Mouse (Mus musculus): ENCODE data around the gene Ksr1. TPM values are rescaled to one million over a fixed set of nuclear protein-coding genes. Genes with fewer than 3 reads are reported as not detected.

The Ksr1 gene
- polyA plus RNA-seq, 1 experiment from 2014 or later, result 2.1 TPM

DNA sequence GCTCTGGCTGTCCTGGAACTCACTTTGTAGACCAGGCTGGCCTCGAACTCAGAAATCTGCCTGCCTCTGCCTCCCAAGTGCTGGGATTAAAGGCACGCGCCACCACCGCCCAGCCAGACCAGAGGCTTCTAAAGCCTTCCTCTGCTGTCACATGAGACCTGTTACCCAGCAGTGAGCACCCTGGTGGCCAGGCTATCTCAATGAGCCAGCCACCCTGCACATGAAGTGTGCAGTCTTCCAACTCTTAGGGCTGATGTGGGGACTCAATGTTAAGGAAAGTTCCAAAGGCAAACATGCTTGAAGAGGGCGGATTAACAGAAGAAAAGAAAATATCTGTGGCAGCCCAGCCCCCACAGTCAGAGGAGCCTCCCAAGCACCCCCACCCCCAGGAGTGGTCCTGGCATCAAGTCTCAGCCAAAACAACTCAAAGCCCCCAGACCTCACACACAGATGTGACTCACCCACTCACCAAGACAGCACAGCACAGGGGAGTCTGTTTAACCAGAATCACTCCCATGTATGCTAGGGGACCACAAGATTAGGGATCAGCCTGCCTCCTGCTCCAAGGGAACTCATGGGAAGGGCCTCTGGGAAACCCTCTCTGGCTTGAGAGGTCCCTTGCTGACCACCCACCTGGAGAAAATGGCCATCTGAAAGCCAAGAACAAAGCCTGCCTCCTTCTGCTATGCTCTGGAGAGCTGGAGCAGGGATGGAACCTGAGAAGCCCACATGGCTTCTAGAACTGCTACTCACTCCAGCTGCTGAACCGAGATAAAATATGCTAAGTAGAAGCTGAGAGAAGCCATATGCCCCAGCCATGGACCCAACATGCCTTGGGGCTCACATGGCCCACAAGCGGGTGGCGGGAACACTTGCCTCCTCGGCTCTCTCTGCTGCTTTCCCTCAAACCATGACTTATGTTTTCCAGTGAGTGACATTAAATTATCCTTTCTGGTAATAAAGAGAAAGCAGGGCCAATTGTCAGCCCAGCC is 91.8 kb downstream of the Ksr1 start:
- H3K27me3 ChIP-seq, result no peaks in the 10 kb centered on the region
- peak overlapping the region; percentile 35 for H3K4me2 ChIP-seq
- no peaks in the 10 kb centered on the region for H3K9me3 ChIP-seq (replicated peaks)
- peak overlapping the region; percentile 91 for H3K27ac ChIP-seq (replicated peaks)
- peak; percentile 83 for ATAC-seq (ENCODE audit: insufficient read depth)
- 52% methylated on average over 9 of the region's 9 CpGs for WGBS (ENCODE audit: insufficient replicate concordance)
- no peak overlapping the region for H3K4me3 ChIP-seq (replicated peaks)
- H3K36me3 ChIP-seq (replicated peaks), result no peaks in the 10 kb centered on the region
- peak overlapping the region; percentile 15; the same call in 1 of the 2 replicates for H3K9ac ChIP-seq
- H3K4me1 ChIP-seq (replicated peaks), result peaks cover 91% of the 10 kb centered on the region

DNA sequence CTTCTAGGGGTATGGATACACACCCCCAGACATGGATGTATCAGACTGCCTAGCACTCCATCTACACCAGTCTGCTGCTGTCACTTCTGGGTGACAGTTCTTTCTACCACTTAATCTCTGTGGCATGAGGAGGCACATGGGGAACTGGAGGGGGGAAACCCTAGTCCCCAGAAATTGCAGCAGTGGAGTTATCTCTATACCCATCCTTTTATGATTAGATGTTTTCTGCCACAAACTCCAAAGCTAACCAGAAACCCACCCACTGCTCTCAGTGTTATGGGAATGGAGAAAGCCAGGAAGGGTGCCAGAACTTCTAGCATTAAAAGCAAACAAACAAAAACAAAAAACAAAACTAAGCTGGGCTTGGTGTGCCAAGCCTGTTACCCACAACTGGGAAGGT is 92.8 kb downstream of the Ksr1 start:
- Histone ChIP-seq H3K4me2 (no peak overlapping the region), H3K9ac (no peak overlapping the region), H3K4me3 (replicated peaks) (no peak overlapping the region), H3K4me1 (replicated peaks) (peaks cover 82% of the 10 kb centered on the region), H3K27me3 (no peaks in the 10 kb centered on the region), H3K9me3 (replicated peaks) (no peaks in the 10 kb centered on the region), H3K27ac (replicated peaks) (peak overlapping the region; percentile 91), H3K36me3 (replicated peaks) (no peaks in the 10 kb centered on the region; the same call in 1 of the 2 replicates)
- ATAC-seq (ENCODE audit: insufficient read depth), result no peak

DNA sequence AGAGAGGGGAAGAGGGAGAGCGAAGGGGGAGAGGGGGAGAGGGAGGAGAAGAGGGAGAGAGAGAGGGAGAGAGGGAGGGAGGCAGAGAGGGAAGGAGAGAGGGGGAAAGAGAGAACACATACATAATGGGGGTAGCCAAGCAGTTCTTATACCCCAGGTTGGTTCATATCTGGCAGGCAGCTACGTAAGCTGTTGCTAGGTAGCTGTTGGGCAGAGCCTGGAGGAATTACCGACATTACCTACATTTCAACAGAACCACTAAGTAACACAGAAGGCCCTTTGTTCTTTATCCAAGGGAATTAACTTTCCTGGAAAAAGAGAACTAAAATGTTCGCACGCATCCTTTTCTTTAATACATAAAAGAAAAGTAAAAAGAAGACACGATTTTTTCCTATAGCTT is 93.4 kb downstream of the Ksr1 start:
- H3K4me3 ChIP-seq (replicated peaks), result no peak overlapping the region
- H3K27ac ChIP-seq (replicated peaks), result no peak overlapping the region
- H3K4me2 ChIP-seq, result no peak overlapping the region
- no peak overlapping the region for H3K9ac ChIP-seq
- no peaks in the 10 kb centered on the region; the same call in 1 of the 2 replicates for H3K36me3 ChIP-seq (replicated peaks)
- ATAC-seq (ENCODE audit: insufficient read depth), result no peak
- no peaks in the 10 kb centered on the region for H3K27me3 ChIP-seq
- H3K4me1 ChIP-seq (replicated peaks), result peaks cover 75% of the 10 kb centered on the region
- 77% methylated on average over 6 of the region's 6 CpGs for WGBS (ENCODE audit: insufficient replicate concordance)
- no peaks in the 10 kb centered on the region for H3K9me3 ChIP-seq (replicated peaks)

DNA sequence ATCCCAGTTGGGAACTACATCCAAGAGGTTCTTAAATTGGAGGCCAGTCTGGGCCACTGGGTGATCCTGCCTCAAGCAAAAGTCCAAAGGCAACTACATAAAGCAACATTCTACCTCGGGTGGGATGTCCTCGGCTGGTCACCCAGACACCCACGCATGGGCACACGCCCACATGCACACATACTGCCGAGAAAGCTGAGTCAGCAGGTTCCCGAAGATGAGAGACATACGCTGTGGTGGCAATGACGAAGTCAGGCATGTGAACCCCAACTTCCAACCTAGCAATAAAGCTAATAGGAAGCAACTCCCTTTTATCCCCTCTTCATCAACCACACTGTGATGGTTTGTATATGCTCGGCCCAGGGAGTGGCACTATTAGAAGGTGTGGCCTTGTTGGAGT is 94.7 kb downstream of the Ksr1 start:
- peak overlapping the region; percentile 52; the same call in 1 of the 2 replicates for H3K27ac ChIP-seq (replicated peaks)
- no peaks in the 10 kb centered on the region for H3K27me3 ChIP-seq
- peak; percentile 35; the same call in 1 of the 2 replicates for ATAC-seq (ENCODE audit: insufficient read depth)
- peak overlapping the region; percentile 66 for H3K4me2 ChIP-seq
- peak overlapping the region; percentile 19 for H3K4me3 ChIP-seq (replicated peaks)
- no peaks in the 10 kb centered on the region; the same call in 1 of the 2 replicates for H3K36me3 ChIP-seq (replicated peaks)
- H3K9ac ChIP-seq, result peak overlapping the region; percentile 7; the same call in 1 of the 2 replicates
- H3K9me3 ChIP-seq (replicated peaks), result no peaks in the 10 kb centered on the region
- H3K4me1 ChIP-seq (replicated peaks), result peaks cover 67% of the 10 kb centered on the region
- WGBS (ENCODE audit: insufficient replicate concordance), result 31% methylated on average over 9 of the region's 9 CpGs

DNA sequence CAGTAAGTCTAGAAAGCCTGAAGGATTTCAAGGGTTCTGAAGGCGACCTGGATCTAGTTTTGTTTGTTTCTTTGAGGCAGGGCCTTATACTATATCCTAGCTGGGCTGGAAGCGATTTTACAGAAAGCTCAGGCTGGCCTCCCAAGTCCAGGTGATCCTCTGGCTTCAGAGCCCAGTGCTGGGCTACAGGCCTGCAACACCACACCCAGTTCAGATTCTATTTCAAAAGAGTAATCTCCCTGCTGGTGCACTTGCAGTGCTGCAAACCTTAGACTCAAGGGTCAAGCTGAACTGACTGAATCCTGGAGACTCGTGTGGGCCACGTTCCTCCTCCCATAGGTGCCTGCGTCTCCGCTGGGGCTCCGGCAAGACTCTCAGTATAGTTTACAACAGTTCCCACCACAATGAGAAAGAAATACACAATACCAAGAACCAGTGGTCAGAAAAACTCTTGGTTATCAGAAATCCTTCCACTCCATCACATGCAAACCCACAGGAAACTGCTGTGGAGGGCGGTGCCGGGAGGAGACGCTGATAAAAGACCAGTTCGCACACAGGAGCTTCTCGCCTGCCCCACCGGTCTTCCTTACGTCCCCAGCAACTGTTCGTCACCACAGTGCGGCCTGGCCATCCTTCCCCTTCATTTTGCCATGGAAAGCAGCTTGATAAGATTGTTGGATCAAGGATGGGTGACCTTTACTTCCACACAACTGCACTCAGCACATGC is 95.3 kb downstream of the Ksr1 start:
- Histone ChIP-seq H3K36me3 (replicated peaks) (no peaks in the 10 kb centered on the region; the same call in 1 of the 2 replicates), H3K9me3 (replicated peaks) (no peaks in the 10 kb centered on the region), H3K27ac (replicated peaks) (peak overlapping the region; percentile 52), H3K4me1 (replicated peaks) (peaks cover 63% of the 10 kb centered on the region), H3K4me3 (replicated peaks) (peak overlapping the region; percentile 19), H3K9ac (peak overlapping the region; percentile 7; the same call in 1 of the 2 replicates), H3K27me3 (no peaks in the 10 kb centered on the region), H3K4me2 (peak overlapping the region; percentile 66)
- 23% methylated on average over 16 of the region's 16 CpGs for WGBS (ENCODE audit: insufficient replicate concordance)
- peak; percentile 53 for ATAC-seq (ENCODE audit: insufficient read depth)

DNA sequence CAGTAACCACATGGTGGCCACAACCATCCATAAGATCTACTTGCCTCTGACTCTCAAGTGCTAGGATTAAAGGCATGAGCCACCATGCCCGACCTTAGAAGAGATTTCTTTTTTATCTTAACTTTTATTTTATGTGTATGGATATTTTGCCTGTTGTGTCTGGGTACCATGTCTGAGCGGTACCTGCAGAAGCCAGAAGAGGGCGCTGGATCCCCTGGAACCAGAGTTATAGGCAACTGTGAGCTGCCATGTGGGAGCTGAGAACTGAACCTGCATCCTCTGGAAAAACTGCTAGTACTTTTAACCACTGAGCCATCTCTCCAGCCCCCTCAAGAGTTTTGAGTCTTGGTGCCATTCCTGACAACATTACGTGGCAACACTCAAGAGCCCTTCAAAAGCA is 97.3 kb downstream of the Ksr1 start:
- ATAC-seq (ENCODE audit: insufficient read depth), result no peak
- H3K27me3 ChIP-seq, result no peaks in the 10 kb centered on the region
- H3K9me3 ChIP-seq (replicated peaks), result no peaks in the 10 kb centered on the region
- no peak overlapping the region for H3K9ac ChIP-seq
- 81% methylated on average over 4 of the region's 4 CpGs for WGBS (ENCODE audit: insufficient replicate concordance)
- H3K27ac ChIP-seq (replicated peaks), result no peak overlapping the region
- no peak overlapping the region for H3K4me3 ChIP-seq (replicated peaks)
- peaks cover 6% of the 10 kb centered on the region; the same call in 1 of the 2 replicates for H3K36me3 ChIP-seq (replicated peaks)
- no peak overlapping the region for H3K4me2 ChIP-seq
- H3K4me1 ChIP-seq (replicated peaks), result peaks cover 43% of the 10 kb centered on the region

DNA sequence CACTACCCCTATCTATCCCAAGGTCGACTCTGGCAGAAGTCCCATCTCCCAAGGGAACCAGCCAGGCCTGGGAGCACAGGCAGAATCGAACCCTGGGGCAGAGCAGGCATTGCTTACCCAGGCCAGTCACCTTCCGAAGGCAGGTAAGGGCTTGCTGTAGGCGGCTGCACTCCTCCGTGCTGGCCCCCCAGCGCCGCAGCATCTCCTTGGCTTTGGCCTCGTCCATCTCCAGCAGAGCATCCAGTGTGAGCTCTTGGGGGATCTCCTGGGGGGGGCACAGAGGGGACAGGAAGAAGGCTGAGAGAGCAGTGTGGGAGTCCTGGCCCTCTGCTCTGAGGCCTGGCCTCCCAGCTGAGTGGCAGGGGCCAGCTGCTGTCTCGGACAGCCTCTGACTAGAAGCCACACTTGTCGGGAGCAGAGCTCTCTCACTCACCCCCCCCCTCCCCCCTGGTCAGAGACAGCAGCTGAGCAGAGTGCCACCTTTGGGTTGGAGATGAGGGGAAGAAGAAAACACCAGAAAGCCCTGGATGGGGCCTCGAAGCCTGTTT is 99.0 kb downstream of the Ksr1 start:
- Histone ChIP-seq H3K9ac (no peak overlapping the region), H3K4me2 (no peak overlapping the region), H3K27me3 (no peaks in the 10 kb centered on the region), H3K4me3 (replicated peaks) (no peak overlapping the region), H3K27ac (replicated peaks) (no peak overlapping the region), H3K9me3 (replicated peaks) (no peaks in the 10 kb centered on the region), H3K4me1 (replicated peaks) (peaks cover 30% of the 10 kb centered on the region), H3K36me3 (replicated peaks) (peaks cover 16% of the 10 kb centered on the region; the same call in 1 of the 2 replicates)
- ATAC-seq (ENCODE audit: insufficient read depth), result no peak
- 78% methylated on average over 11 of the region's 11 CpGs for WGBS (ENCODE audit: insufficient replicate concordance)

DNA sequence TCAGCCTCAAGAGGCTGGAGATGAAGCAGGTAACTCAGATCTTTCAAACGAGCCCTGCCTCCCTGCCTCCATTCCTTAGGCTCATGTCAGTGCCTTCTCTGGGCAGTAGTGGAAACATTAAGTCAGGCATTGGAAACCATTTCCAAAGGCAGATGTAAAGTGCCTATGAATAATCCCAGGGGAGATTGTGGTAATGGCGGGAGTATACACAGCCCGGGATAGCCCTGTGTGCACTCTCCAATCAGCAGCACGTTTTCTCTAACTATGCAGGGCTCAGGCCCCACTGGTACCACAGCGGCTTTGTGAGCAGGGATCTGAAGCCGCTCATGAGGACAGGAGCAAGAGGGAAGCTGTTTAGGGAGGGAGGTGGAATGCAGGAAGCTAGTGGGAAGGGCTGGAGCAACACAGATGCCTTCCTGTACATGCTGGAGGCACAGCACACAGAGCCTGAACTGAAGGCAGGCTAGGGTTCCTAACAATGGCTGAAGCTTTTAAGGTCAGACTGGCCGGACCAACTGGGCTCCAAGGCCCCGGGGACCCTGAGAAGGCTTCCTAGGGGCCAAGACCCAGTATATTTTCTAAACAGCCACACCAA is 99.5 kb downstream of the Ksr1 start:
- no peak overlapping the region for H3K27ac ChIP-seq (replicated peaks)
- no peak overlapping the region for H3K9ac ChIP-seq

DNA sequence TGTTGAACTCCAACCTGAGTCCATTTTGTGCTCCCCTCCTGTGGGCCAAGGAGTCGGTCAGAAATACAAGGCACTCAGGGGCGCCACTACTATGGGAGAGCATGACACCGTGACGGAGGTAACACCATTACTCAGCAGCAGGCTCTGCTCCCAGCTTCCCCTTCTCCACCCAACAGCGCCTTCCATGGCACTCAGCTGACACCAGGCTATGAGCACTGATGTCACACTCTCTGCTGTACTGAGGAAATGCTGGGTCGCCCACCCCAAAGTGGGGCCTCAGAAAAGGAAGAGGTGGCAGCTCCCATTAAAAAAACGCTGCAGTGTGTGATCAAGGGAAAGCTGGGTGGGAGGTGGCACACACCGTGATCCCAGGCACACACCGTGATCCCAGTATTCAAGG is 101.0 kb downstream of the Ksr1 start:
- Histone ChIP-seq H3K4me2 (no peak overlapping the region), H3K27me3 (no peaks in the 10 kb centered on the region), H3K27ac (replicated peaks) (no peak overlapping the region), H3K4me3 (replicated peaks) (no peak overlapping the region), H3K36me3 (replicated peaks) (peaks cover 16% of the 10 kb centered on the region; the same call in 1 of the 2 replicates), H3K9me3 (replicated peaks) (no peaks in the 10 kb centered on the region), H3K9ac (no peak overlapping the region), H3K4me1 (replicated peaks) (peaks cover 12% of the 10 kb centered on the region; the same call in 1 of the 2 replicates)
- ATAC-seq (ENCODE audit: insufficient read depth), result no peak
- 69% methylated on average over 9 of the region's 9 CpGs for WGBS (ENCODE audit: insufficient replicate concordance)

More for the DNA sequence above, 99.5 kb downstream of the Ksr1 start:
- no peak for ATAC-seq (ENCODE audit: insufficient read depth)
- WGBS (ENCODE audit: insufficient replicate concordance), result 70% methylated on average over 8 of the region's 8 CpGs
- Histone ChIP-seq H3K9me3 (replicated peaks) (no peaks in the 10 kb centered on the region), H3K36me3 (replicated peaks) (peaks cover 16% of the 10 kb centered on the region; the same call in 1 of the 2 replicates), H3K4me1 (replicated peaks) (peaks cover 27% of the 10 kb centered on the region), H3K4me2 (no peak overlapping the region), H3K27me3 (no peaks in the 10 kb centered on the region), H3K4me3 (replicated peaks) (no peak overlapping the region)

DNA sequence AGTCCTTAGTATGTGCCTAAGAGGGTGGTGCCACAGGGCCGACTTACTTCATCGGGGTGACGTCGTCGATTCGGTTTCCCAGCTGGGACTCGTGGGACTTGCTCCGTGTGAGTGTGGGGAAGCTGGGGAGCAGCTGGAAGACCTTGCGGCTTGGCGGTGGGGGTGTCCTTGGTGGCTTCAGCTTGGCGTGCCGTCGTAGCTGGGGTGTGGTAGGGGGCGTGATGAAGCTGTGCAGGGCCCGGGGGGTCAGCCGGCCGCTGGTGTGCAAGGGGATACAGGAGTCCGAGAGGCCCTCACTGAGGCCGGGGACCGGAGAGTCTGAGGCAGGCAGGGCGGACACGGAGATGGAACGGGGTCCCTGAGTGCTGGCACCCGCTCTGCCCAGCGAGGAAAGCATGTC is 101.4 kb downstream of the Ksr1 start:
- H3K27ac ChIP-seq (replicated peaks), result no peak overlapping the region
- H3K36me3 ChIP-seq (replicated peaks), result peaks cover 16% of the 10 kb centered on the region; the same call in 1 of the 2 replicates
- no peaks in the 10 kb centered on the region for H3K27me3 ChIP-seq
- no peak for ATAC-seq (ENCODE audit: insufficient read depth)
- H3K9me3 ChIP-seq (replicated peaks), result no peaks in the 10 kb centered on the region
- no peak overlapping the region for H3K4me2 ChIP-seq
- 0 out of 2 replicates have a peak, but pooled peaks cover 11% of the 10 kb centered on the region for H3K4me1 ChIP-seq (replicated peaks)
- WGBS (ENCODE audit: insufficient replicate concordance), result 88% methylated on average over 25 of the region's 25 CpGs
- no peak overlapping the region for H3K9ac ChIP-seq
- H3K4me3 ChIP-seq (replicated peaks), result no peak overlapping the region

Measured in liver, embryonic 15.5 days (tissue).